Mouse (Mus musculus) C2C12 (cell line): ENCODE measurements at regions not wholly inside any gene's neighbourhood (a gene's known extent, or its start where the extent isn't known, plus 50 kb on each side); places are given as distances from the start of the nearest gene placed in this dataset.
"Not testable (repeated sequence)": the region's sequence is repeated elsewhere in the genome, so short reads cannot be mapped to it uniquely, and the experiment has no call there.

Experiments used
- CTCF ChIP-seq: IDR thresholded peaks from one replicate; pipeline ENCODE4 v1.5.1; 2011; ENCODE audit not compliant: control insufficient read depth, insufficient read depth, insufficient read length
- MAX ChIP-seq: IDR thresholded peaks from one replicate; pipeline ENCODE4 v1.6.1; 2011; ENCODE audit warnings: mild to moderate bottlenecking, control low read depth
- MYOD1 ChIP-seq: IDR thresholded peaks from one replicate; pipeline ENCODE4 v1.6.1; 2011; ENCODE audit warnings: low read depth; ENCODE audit not compliant: control insufficient read depth, insufficient read length
- USF1 ChIP-seq: IDR thresholded peaks from one replicate; pipeline ENCODE4 v1.6.1; 2011; ENCODE audit warnings: low read depth, mild to moderate bottlenecking, control low read depth, moderate library complexity

DNA sequence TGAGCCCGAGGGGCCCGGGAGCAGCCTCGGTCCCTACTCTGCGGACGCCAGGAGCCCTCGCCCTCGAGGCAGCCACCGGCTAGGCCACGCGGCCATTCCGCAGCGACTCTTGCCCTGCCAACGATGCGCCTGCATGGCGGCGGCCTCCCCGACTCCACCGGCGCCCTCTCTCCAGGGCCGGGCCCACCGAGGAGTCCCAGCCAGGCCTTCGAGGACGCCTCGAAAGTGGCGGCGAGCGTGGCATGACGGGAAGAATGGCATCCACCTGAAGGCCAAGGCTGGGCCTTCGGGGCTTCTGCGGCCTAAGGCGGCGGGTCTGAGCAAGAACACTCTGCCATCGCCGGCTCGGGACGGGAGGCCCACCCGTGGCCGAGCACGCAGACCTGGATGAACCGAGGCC is 124.6 kb upstream of the Zfp637 start:
- not testable (repeated sequence) for TF ChIP-seq CTCF, MYOD1, MAX, USF1
